Mouse (Mus musculus): ENCODE measurements around the gene Tmem108. TPM values are rescaled to one million over a fixed set of nuclear protein-coding genes. Genes with fewer than 3 reads are reported as not detected.

The Tmem108 gene
- polyA plus RNA-seq, 1 experiment from 2014 or later = 18.4 TPM

GRCm38 (mm10) chr9:103720021-103720420 is 41.6 kb downstream of the Tmem108 start:
- no peak for ATAC-seq (ENCODE audit: insufficient number of reproducible peaks, insufficient read depth, low FRiP score, low TSS enrichment)
- 85% methylated on average over 11 of the region's 11 CpGs for WGBS

GRCm38 (mm10) chr9:103716002-103716401 is 45.6 kb downstream of the Tmem108 start:
- H3K36me3 ChIP-seq = no peaks in the 10 kb centered on the region
- no peaks in the 10 kb centered on the region for H3K27me3 ChIP-seq
- no peak overlapping the region for H3K4me2 ChIP-seq (replicated peaks)
- 96% methylated on average over 13 of the region's 13 CpGs for WGBS
- H3K27ac ChIP-seq = no peak overlapping the region
- peaks cover 5% of the 10 kb centered on the region; the same call in 1 of the 2 replicates for H3K4me1 ChIP-seq
- ATAC-seq (ENCODE audit: insufficient number of reproducible peaks, insufficient read depth, low FRiP score, low TSS enrichment) = no peak
- H3K9me3 ChIP-seq = no peaks in the 10 kb centered on the region
- H3K4me3 ChIP-seq = no peak overlapping the region
- no peak overlapping the region for H3K9ac ChIP-seq

More at GRCm38 (mm10) chr9:103720021-103720420, 41.6 kb downstream of the Tmem108 start:
- H3K9me3 ChIP-seq = no peaks in the 10 kb centered on the region
- H3K4me3 ChIP-seq = no peak overlapping the region
- H3K27ac ChIP-seq = no peak overlapping the region
- H3K4me2 ChIP-seq (replicated peaks) = no peak overlapping the region
- H3K36me3 ChIP-seq = no peaks in the 10 kb centered on the region
- H3K9ac ChIP-seq = no peak overlapping the region
- H3K27me3 ChIP-seq = no peaks in the 10 kb centered on the region
- peaks cover 5% of the 10 kb centered on the region; the same call in 1 of the 2 replicates for H3K4me1 ChIP-seq

GRCm38 (mm10) chr9:103715352-103715751 is 46.3 kb downstream of the Tmem108 start:
- 94% methylated on average over 4 of the region's 4 CpGs for WGBS
- Histone ChIP-seq H3K27me3 (no peaks in the 10 kb centered on the region), H3K9me3 (no peaks in the 10 kb centered on the region), H3K4me2 (replicated peaks) (no peak overlapping the region), H3K4me1 (peaks cover 5% of the 10 kb centered on the region; the same call in 1 of the 2 replicates), H3K4me3 (no peak overlapping the region), H3K36me3 (no peaks in the 10 kb centered on the region), H3K9ac (no peak overlapping the region), H3K27ac (no peak overlapping the region)
- no peak for ATAC-seq (ENCODE audit: insufficient number of reproducible peaks, insufficient read depth, low FRiP score, low TSS enrichment)

GRCm38 (mm10) chr9:103713230-103713629 is 48.4 kb downstream of the Tmem108 start:
- no peak overlapping the region for H3K9ac ChIP-seq
- H3K36me3 ChIP-seq = no peaks in the 10 kb centered on the region
- no peaks in the 10 kb centered on the region for H3K27me3 ChIP-seq
- H3K4me3 ChIP-seq = no peak overlapping the region
- peaks cover 8% of the 10 kb centered on the region; the same call in 1 of the 2 replicates for H3K4me1 ChIP-seq
- 71% methylated on average over 4 of the region's 4 CpGs for WGBS
- H3K9me3 ChIP-seq = no peaks in the 10 kb centered on the region
- no peak overlapping the region for H3K4me2 ChIP-seq (replicated peaks)
- ATAC-seq (ENCODE audit: insufficient number of reproducible peaks, insufficient read depth, low FRiP score, low TSS enrichment) = no peak
- no peak overlapping the region for H3K27ac ChIP-seq

GRCm38 (mm10) chr9:103712711-103713110 is 48.9 kb downstream of the Tmem108 start:
- no peaks in the 10 kb centered on the region for H3K27me3 ChIP-seq
- H3K4me2 ChIP-seq (replicated peaks) = no peak overlapping the region
- H3K4me1 ChIP-seq = peaks cover 11% of the 10 kb centered on the region; the same call in 1 of the 2 replicates
- H3K36me3 ChIP-seq = no peaks in the 10 kb centered on the region
- H3K9me3 ChIP-seq = no peaks in the 10 kb centered on the region
- WGBS = 62% methylated on average over 7 of the region's 7 CpGs
- ATAC-seq (ENCODE audit: insufficient number of reproducible peaks, insufficient read depth, low FRiP score, low TSS enrichment) = no peak
- no peak overlapping the region for H3K9ac ChIP-seq
- no peak overlapping the region for H3K4me3 ChIP-seq
- H3K27ac ChIP-seq = no peak overlapping the region

- no peak for ATAC-seq (ENCODE audit: insufficient number of reproducible peaks, insufficient read depth, low FRiP score, low TSS enrichment)
- Histone ChIP-seq H3K4me3 (no peak overlapping the region), H3K4me2 (replicated peaks) (no peak overlapping the region), H3K27me3 (no peaks in the 10 kb centered on the region), H3K36me3 (no peaks in the 10 kb centered on the region), H3K4me1 (peaks cover 5% of the 10 kb centered on the region; the same call in 1 of the 2 replicates), H3K9me3 (no peaks in the 10 kb centered on the region), H3K9ac (no peak overlapping the region), H3K27ac (no peak overlapping the region)
- WGBS = 42% methylated on average over 3 of the region's 3 CpGs
Observed at GRCm38 (mm10) chr9:103709694-103710093, 51.9 kb downstream of the Tmem108 start.

GRCm38 (mm10) chr9:103708514-103709173 is 53.0 kb downstream of the Tmem108 start:
- Histone ChIP-seq H3K4me3 (no peak overlapping the region), H3K4me1 (peaks cover 5% of the 10 kb centered on the region; the same call in 1 of the 2 replicates), H3K27me3 (no peaks in the 10 kb centered on the region), H3K4me2 (replicated peaks) (no peak overlapping the region), H3K9ac (no peak overlapping the region), H3K36me3 (no peaks in the 10 kb centered on the region), H3K27ac (no peak overlapping the region), H3K9me3 (no peaks in the 10 kb centered on the region)
- ATAC-seq (ENCODE audit: insufficient number of reproducible peaks, insufficient read depth, low FRiP score, low TSS enrichment) = no peak
- 79% methylated on average over 16 of the region's 16 CpGs for WGBS

GRCm38 (mm10) chr9:103707857-103708256 is 53.8 kb downstream of the Tmem108 start:
- Histone ChIP-seq H3K27me3 (no peaks in the 10 kb centered on the region), H3K9me3 (no peaks in the 10 kb centered on the region), H3K36me3 (no peaks in the 10 kb centered on the region), H3K4me3 (no peak overlapping the region), H3K4me2 (replicated peaks) (no peak overlapping the region), H3K9ac (no peak overlapping the region), H3K4me1 (peaks cover 5% of the 10 kb centered on the region; the same call in 1 of the 2 replicates), H3K27ac (no peak overlapping the region)
- no peak for ATAC-seq (ENCODE audit: insufficient number of reproducible peaks, insufficient read depth, low FRiP score, low TSS enrichment)

GRCm38 (mm10) chr9:103707000-103707790 is 54.4 kb downstream of the Tmem108 start:
- H3K27ac ChIP-seq = no peak overlapping the region
- peaks cover 5% of the 10 kb centered on the region; the same call in 1 of the 2 replicates for H3K4me1 ChIP-seq
- no peak overlapping the region for H3K9ac ChIP-seq
- H3K9me3 ChIP-seq = no peaks in the 10 kb centered on the region
- H3K36me3 ChIP-seq = no peaks in the 10 kb centered on the region
- ATAC-seq (ENCODE audit: insufficient number of reproducible peaks, insufficient read depth, low FRiP score, low TSS enrichment) = no peak
- no peak overlapping the region for H3K4me2 ChIP-seq (replicated peaks)
- no peak overlapping the region for H3K4me3 ChIP-seq
- no peaks in the 10 kb centered on the region for H3K27me3 ChIP-seq
- 73% methylated on average over 8 of the region's 8 CpGs for WGBS

GRCm38 (mm10) chr9:103705717-103706116 is 55.9 kb downstream of the Tmem108 start:
- Histone ChIP-seq H3K4me1 (peaks cover 5% of the 10 kb centered on the region; the same call in 1 of the 2 replicates), H3K27me3 (no peaks in the 10 kb centered on the region), H3K9ac (no peak overlapping the region), H3K4me3 (no peak overlapping the region), H3K36me3 (no peaks in the 10 kb centered on the region), H3K27ac (no peak overlapping the region), H3K4me2 (replicated peaks) (no peak overlapping the region), H3K9me3 (no peaks in the 10 kb centered on the region)
- ATAC-seq (ENCODE audit: insufficient number of reproducible peaks, insufficient read depth, low FRiP score, low TSS enrichment) = no peak
- WGBS = 97% methylated on average over 4 of the region's 4 CpGs

GRCm38 (mm10) chr9:103703014-103703413 is 58.6 kb downstream of the Tmem108 start:
- Histone ChIP-seq H3K4me2 (replicated peaks) (no peak overlapping the region), H3K4me3 (no peak overlapping the region), H3K9ac (no peak overlapping the region), H3K36me3 (no peaks in the 10 kb centered on the region), H3K27me3 (no peaks in the 10 kb centered on the region), H3K4me1 (peaks cover under 1% of the 10 kb centered on the region; the same call in 1 of the 2 replicates), H3K9me3 (no peaks in the 10 kb centered on the region), H3K27ac (no peak overlapping the region)
- WGBS = 87% methylated on average over 16 of the region's 16 CpGs
- no peak for ATAC-seq (ENCODE audit: insufficient number of reproducible peaks, insufficient read depth, low FRiP score, low TSS enrichment)

GRCm38 (mm10) chr9:103702452-103702851 is 59.2 kb downstream of the Tmem108 start:
- no peak for ATAC-seq (ENCODE audit: insufficient number of reproducible peaks, insufficient read depth, low FRiP score, low TSS enrichment)
- 91% methylated on average over 5 of the region's 5 CpGs for WGBS
- no peaks in the 10 kb centered on the region for H3K9me3 ChIP-seq

More at GRCm38 (mm10) chr9:103702452-103702851, 59.2 kb downstream of the Tmem108 start:
- Histone ChIP-seq H3K27ac (no peak overlapping the region), H3K4me1 (no peaks in the 10 kb centered on the region), H3K36me3 (no peaks in the 10 kb centered on the region), H3K4me3 (no peak overlapping the region), H3K9ac (no peak overlapping the region), H3K4me2 (replicated peaks) (no peak overlapping the region), H3K27me3 (no peaks in the 10 kb centered on the region)
